Mouse (Mus musculus) CD4-positive, CD25-positive, alpha-beta regulatory T cell, adult 2 months (primary cell): ENCODE results near the gene Phkb.

ENCODE experiments used
- DNase-seq: peaks from one replicate; pipeline ENCODE4 v3.0.0-alpha.2; 2012; ENCODE audit warnings: low read depth, low spot score

The Phkb gene

GRCm38 (mm10) chr8:85944820-85945219 is 104.1 kb downstream of the Phkb start:
- DNase-seq = no peak

- no peak for DNase-seq
These were observed 117.6 kb downstream of the Phkb start for GRCm38 (mm10) chr8:85958391-85958790.

GRCm38 (mm10) chr8:85959880-85960279 is 119.1 kb downstream of the Phkb start:
- no peak for DNase-seq

DNA sequence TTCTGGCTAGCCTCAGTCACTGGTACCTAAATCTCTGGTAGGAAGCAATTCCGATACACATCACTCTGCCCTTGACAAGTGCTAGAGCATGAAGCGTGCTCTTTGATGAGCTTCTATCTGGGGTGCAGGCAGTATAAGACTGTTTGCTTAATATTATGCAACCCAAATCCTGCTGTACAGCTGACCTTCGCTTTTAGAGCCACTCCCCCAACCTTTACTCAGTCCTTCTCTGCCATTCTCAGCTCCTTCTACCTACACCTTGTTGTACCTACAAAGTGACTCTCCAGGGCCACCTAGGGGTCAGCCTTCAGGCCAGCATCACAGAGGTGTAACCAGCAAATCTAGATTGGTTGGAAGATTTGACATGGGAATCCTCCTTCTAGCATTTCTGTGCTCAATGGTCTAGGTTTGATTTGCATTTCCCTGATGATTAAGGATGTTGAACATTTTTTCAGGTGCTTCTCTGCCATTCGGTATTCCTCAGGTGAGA is 136.9 kb downstream of the Phkb start:
- DNase-seq = peak; percentile 15

GRCm38 (mm10) chr8:85992911-85993310 is 152.2 kb downstream of the Phkb start:
- no peak for DNase-seq

DNA sequence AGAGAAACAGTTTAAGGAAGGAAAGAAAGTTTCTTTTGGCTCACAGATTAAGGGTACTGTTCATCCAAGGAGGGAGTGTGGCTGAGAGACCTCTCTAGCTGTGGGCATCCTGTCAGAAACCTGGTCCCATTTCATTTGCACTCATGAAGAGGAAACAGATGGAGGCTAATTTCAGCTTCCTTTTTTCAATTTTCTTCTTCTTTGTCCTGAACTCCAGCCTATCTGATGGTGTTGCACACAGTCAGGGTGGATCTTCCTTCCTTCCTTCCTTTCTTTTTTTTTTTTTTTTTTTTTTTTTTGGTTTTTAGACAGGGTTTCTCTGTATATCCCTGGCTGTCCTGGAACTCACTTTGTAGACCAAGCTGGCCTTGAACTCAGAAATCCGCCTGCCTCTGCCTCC is 152.9 kb downstream of the Phkb start:
- DNase-seq = no peak

DNA sequence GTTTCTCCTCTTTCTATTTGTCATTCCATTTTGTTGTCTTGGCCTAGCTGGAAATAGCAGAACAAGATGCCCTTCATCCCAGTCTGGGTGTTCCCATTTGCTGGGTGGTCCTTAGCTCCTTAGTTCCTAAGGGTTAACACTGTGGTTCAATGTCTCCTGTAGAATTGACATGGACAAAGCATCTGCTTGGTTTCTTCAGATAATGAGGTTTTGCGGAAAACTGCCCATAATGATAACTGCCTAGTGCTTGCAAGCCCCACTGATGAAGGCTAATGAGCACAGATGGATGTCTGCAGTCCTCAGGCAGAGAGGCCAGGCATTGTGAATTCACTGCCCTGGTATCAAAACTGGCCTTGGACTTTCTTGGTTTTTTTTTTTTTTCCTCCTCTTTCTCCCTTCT is 155.2 kb downstream of the Phkb start:
- DNase-seq = no peak

GRCm38 (mm10) chr8:86006485-86006884 is 165.7 kb downstream of the Phkb start:
- no peak for DNase-seq

DNA sequence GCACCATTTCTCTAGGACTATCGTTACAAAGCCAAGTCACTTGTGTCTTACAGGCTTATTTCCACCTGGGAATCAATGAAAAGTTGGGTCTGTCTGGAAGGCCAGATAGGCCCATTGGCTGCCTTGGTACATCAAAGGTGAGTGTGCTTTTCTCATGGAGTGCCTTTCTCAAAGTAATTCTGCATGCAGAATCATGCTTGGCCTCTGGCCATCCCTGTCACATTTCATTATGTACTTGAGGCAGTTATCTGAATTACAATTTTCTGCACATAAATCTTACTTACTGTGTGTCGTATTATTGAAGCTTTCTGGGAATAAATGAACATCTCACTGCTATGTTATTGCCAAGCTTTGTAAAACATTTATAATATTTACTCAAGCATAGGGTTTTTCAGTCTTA is 176.0 kb downstream of the Phkb start:
- no peak for DNase-seq

- DNase-seq = no peak
These were observed 188.0 kb downstream of the Phkb start for GRCm38 (mm10) chr8:86028646-86029312.

- no peak for DNase-seq
These were observed 188.7 kb downstream of the Phkb start for GRCm38 (mm10) chr8:86029451-86029850.

DNA sequence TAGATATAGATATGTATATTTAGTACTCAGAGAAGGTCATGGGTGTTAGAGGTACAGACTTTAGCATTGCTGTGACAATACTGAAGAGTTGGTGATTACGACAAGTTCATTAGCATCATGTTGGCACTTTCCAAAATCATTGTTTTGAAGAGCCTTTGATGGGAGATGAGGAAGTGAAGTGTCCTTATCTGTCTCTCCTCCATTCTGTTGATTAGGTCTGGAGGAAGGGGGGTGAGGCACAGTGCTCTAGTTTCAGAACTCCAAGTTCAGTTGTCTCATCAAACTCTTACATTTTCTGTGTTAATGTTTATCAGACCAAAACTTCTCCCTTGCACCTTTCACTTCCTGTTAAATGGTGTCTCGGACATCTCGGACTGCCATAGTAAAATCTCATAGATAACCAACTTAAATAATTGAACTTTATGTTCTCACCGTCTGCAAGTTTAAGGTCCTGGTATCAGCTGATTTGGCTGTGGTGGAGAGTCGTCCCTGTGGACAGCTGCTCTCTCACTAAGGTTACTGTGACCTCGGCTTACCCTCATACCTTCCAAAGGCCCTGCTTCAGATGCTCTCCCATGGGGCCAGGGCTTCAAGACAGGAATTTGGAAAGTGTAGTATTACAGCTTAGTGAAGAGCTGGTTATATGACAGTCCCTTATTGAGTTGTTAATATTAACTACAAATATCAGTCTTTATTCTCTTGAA is 194.1 kb downstream of the Phkb start:
- DNase-seq = no peak

DNA sequence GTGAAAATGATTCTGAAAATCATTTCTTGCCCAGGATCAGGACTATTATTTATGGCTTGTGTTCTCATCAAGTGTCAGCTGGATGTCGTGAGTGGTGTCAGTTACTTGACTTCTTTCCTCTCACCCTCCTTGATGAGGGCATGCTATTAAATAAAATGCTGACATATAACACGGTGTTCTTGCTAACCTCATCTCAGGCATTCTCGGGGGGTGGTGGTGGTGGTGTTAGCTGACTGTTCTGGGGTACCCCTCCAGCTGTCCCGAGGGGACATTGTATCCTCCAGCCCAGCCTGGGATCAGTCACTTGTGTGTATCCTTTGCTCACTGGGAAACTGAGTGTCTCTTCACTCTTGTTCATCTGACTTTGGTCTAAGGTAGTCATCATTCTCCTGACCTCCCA is 194.6 kb downstream of the Phkb start:
- DNase-seq = no peak

DNA sequence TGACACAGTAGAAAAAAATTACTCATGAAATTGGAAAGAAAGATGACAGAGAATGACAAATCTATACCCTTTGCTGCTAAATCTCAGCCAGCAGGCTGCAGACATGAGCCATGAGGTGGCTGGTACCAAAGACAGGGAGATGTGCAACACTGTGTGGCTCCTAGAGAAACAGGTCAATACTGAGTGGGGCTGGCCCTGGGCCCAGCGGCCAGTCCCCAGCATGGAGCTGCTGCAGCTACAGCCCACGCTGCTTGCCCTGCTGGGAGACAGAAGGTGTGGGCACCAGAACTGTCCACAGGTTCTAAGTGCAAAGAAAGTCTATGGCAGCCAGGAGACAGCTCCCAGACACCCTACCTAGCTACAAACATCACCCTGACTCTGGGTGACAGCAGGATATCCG is 197.7 kb downstream of the Phkb start:
- DNase-seq = no peak

GRCm38 (mm10) chr8:86042049-86042448 is 201.3 kb downstream of the Phkb start:
- DNase-seq = no peak

DNA sequence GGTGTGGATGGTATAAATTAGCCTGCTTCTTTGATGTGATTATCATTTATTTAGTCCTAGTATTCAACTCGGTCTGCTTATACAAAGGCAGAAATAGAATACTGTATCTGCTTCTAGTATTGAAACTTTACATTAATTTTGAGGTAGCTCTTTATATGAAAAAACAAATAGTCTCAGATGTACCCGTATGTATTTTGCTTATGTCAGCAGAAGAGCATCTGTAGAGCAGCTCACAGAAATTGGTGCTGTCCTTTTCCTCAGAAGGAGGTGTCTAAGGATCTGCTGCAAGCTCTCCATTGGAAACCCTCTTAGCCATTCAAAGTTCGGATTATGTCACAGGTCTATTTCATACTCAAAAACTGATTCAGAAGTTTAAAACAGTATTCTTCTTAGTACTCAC is 210.1 kb downstream of the Phkb start:
- DNase-seq = no peak

- peak; percentile 49 for DNase-seq
These were observed 211.2 kb downstream of the Phkb start for GRCm38 (mm10) chr8:86052003-86052402.

DNA sequence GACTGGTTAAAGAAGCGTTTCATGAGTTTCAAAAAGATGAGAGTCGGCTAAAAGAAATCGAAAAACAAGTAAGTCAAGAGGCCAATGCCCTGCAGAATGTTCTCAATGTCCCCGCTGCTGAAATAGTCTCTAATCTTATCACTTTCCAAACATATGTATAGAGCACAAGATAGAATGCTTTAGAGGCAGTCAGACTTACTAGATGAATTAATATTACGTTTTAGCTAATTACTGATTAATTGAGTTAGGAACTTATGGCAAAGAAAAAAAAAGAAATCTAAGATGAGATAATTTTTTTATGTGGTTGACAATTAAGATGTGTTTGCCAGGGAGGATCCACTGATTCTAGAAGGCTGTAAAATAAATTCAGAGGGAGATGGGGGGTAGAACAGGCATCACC is 217.9 kb downstream of the Phkb start:
- DNase-seq = no peak

DNA sequence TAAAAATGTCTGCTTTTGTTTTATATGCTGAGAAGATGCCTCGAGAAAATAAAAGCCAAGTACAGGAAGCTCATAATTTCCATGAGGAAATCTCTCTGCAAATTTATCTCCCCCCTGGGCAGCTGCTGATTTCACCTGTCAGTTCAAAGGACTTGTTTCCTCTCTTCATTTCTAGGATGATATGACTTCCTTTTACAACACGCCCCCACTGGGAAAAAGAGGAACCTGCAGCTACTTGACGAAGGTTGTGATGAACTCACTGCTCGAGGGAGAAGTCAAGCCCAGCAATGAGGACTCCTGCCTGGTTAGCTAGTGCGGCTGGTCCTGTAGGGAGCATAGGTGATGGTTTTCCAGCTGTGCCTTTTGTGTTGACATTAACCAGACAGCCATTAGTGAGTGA is 218.4 kb downstream of the Phkb start:
- DNase-seq = no peak

DNA sequence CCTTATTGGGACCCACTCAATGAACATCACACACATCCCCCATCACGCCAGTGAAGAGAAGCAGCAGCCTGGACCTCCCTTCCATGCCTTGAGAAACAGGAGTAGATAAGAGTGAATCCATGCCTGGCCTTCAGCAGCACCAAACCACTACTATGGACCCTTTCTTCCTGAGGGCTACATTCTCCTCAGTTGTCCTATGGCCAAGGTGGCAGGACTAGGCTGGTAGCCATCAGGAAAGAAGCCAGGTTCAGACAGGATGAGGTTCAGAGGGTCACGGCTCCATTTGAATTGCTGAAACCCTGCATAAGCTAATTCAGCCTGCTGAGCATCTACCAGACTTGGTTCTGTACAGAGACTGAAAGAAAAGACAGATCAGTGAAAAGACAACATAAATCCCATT is 222.7 kb downstream of the Phkb start:
- DNase-seq = no peak

DNA sequence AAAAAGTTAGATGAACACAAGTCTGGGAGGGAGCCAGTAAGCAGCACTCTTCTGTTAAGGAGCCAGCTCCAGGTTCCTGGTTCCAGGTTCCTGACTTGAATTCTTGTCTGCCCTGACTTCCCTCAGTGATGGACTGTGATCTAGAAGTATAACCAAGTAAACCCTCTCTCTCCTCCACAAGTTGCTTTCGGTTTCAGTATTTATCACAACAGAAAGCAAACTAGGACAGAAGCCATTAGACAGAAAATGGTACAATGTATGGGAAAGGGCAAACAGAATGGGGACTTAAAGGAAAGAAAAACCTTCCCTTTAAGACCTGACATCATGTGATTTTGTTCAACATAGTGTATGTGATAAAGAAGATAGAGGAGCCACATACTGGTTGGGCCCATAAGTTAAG is 238.7 kb downstream of the Phkb start:
- DNase-seq = peak; percentile 24

DNA sequence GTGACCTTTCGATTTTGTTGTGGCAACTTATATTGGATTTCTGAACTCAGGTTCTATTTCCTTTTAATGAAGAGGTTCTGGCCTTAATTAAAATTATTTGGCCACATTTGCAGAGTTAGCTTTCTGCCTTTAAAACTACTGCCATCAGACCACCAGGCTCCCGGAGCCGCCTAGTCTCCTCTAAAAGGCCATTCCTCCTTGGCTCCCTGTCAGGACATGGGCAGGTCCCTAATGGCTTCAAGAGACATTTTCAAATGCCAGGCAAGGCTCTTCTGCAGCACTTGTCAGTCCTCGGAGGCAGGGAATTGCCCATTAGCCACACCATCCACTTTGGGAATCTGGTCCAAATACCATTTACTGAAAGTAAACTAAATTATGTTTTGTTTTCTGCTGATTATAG is 242.6 kb downstream of the Phkb start:
- DNase-seq = no peak

DNA sequence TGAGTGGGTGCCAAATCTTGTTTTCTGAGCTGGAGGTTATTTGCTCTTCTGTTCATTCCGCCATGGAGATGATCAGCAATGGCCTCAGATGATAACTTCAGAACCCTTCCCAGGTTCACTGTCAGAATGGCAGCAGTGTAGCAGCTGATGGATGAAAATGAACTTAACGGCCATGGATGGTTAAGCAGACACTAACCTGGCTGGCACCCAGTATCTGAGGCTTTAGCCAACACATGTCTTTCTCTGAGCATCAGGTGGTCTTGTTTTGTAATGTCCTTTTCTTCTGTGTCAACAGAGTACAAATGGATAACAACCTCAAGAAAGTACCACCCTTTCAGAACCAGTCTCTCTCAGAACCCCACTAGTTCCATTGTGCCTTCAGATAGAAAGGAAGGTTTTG is 246.0 kb downstream of the Phkb start:
- no peak for DNase-seq
